Mouse (Mus musculus): ENCODE measurements around the gene Gm20914.
"Not testable (repeated sequence)": the region's sequence is repeated elsewhere in the genome, so short reads cannot be mapped to it uniquely, and the experiment has no call there.

The Gm20914 gene

DNA sequence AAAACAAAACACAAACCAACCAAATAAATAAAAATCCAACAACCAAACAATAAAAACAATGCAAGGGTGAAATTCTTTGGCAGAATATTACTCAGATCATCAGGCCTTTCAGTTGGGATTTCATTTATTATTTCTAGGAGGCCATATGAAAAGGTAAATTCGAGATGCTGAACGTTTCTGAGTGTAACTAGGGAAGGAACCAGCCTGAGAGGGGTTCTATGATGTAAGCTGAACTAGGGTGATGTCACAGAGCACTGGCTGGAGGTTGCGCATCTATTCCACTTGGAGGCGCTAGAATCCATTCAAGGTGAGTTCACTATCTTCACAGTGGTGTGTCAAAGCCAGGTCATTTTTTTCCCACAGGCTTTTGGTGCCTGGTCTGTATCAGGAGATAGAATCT, at the start of gene Gm20914:
Gene Gm20914, plus strand, starts transcription at position 301 of the 400 bp plus-strand sequence.
- not testable (repeated sequence) for DNase-seq (ENCODE audit: low spot score in 2 of 2)

All from spleen, postnatal 36 days (tissue).